Mouse (Mus musculus) testis, postnatal 10 days (tissue): ENCODE results near the gene Mtr.
A peak's percentile ranks its signal among the peaks of the same experiment; 100 is the strongest.

Experiments
- DNase-seq: peaks from one replicate; pipeline ENCODE4 v3.0.0; 2021; ENCODE audit warnings: low spot score

Gene Mtr

DNA sequence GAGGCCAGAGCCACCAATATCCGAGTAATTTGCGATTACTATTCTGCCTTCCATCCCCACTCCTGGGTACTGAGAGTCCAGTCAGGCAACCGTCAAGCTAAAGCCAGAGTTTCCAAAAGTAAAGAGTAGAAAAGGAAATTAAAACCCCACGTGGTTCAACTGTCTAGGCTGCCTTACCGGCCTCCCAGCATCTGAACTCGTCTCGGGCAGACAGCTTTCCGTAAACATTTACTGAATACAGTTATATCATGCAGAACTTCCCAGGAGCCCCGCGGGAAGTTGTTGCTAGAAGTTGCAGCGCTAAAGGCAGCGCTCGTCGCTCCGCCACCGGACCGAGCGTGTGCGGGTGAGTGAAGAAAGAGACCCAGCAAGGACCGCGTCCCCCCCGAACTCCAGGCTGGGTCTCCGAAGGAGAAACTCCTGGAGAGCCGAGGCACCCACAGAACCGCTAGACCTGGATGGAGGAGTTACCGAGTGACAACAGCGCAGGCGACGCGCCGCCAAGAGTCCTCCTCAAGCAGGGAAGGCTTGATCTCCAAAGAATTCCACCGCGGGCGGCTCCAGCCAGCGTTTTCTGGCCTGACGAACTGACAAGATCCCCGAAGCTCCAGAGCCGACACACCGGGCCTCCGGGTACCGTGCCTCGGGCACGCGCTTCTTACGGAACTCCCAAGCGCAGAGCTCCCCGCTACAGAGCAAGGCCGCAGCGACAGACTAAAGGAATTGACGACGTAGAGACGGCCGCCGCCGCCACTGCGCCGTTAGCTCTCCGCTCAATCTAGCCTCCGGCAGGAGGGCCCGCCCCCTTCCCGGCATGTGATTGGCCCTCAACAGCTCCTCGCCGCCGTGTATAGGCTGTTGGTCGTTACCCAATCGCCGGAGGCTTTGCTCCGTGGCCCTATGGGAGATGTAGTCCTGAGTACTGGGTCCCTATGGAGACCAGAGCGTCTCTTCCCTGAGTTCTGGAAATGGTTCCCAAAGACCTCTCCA lies at the start of gene Mtr:
Gene Mtr, minus strand, starts transcription at position 723 of the 990 bp plus-strand sequence.
- peak; percentile 96 for DNase-seq

GRCm38 (mm10) chr13:12307286-12307685 lies 49.4 kb upstream of the Mtr start:
- DNase-seq: no peak

DNA sequence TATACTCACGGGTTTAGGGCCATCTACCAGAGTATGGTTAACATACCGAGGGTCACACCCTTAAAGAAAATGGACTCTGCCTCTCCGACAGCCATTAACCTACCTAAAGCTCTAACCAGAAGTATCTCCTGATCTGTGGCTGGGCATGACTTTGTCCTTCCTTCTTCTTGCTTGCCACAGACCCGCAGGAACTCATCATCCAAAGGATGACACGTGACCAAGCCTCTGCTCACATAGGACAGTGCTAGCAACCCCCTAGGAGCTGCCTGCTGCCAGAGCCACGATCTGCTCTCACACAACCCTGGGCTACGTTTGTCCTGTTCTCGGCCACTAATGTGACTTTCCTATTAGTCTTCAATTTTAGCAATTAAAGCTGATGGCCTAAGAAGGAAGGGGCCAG lies 47.6 kb upstream of the Mtr start:
- no peak for DNase-seq

DNA sequence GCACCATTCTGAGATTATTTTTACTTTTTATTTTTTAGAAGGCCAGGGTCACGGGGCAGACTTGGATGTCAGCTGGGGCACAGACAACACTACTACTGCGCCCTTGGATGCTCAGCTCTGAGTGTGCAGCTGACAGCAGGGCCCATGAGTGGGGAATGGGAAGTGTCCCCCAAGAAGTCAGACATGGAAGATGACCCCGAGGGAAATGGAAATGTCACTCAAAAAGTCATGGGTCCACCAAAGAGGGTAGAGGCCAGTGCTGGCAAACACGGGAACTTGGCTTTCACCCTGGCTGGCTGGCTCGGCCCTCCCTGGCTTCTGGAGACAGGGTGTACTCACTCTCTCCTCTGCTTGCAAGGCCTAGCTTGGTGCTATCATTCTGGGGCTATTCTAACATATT lies 47.1 kb upstream of the Mtr start:
- no peak for DNase-seq

DNA sequence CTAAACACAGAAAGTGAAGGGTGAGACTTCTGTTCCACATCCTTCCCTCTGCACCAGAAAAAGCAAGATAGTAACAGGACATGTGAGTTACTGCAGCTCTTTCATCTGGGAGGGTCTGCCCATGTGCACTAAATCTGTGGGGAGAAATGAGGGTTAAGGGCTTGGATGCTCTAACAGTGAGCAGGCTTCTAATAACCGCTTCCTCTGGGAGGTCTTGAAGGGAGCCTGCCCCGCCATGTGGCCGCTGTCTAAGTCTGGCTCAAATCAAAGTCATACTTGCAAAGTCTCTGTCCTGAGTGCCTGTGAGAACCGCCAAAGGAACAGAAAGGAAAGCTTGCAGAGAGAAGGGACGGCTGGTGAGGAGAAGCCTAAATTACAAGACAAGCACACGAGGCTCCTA lies 39.9 kb upstream of the Mtr start:
- DNase-seq: no peak

DNA sequence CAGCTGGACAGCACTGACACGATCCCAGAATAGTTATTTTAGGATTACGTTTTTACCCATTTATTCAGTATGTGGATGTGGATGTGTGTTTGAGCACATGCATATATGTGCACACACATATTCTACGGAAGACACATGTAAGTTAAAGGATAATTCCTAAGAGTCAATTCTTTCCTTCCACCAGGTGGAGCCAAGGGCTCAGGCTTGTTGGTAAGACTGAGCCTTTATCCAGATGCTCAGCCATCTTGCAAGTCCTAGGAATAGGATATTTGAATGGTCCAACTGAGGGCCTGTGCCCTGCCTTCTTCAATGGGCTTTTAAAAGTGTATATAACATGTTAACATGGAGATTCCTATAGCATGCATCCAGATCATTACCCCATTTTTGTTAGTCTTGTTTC lies 38.8 kb upstream of the Mtr start:
- no peak for DNase-seq

GRCm38 (mm10) chr13:12293810-12294209 lies 35.9 kb upstream of the Mtr start:
- no peak for DNase-seq

DNA sequence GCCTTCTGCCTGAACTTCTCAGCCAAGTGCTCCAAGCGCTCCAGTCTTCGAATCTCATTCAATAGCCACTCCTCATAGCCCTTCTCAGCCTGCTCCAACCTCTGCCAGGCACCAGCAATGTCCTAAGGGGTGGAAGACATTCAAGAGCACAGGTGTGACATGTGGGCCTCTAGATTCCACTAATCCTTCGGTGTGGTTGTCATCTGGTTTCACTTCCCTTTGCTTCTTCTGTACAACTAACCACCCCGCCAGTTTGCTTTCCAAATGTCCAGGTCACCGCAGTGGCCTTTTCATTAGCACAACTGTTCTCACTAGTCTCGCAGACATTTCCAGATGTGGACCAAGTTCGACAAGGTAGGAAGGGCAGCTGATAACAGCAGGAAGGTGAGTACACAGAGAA lies 32.8 kb upstream of the Mtr start:
- no peak for DNase-seq

- no peak for DNase-seq
Measured at GRCm38 (mm10) chr13:12284528-12284927, 26.6 kb upstream of the Mtr start.

DNA sequence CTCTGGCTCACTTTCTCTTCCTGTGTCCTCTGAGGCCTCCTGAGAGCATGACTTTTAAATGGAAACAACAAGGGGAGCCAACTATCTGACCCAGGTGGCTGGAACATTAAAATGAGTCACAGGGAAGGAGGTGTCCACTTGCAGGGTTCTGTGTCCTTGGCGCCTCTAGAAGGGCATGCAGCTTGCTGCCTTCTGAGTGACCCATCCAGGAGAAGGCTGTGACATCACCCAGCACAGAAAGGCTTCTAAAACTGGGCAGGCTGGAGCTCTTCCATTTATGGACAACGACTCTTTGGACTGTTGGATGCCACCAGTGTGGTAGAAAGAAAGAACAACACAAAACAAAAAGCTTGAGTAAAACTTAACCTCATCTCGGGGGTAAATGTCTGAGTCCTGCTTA lies 25.9 kb upstream of the Mtr start:
- no peak for DNase-seq

DNA sequence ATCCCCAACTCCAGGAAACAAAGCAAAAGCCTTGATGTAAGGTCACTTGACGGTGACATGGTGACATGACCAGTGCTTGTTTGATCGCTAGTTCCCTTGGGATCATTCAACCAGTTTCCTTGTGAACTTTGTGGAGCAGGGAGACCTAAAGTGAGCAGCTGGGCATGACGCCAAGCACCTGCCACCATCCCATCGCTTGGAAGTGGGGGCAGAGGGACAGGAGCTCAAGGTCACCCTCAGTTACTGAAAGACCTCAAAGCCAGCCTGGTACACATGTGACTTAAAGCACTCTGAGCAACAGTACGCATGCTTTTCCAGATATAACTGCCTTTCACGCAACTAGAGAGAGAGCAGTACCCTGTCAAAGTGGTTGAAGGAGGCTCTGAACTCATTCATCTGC lies 16.8 kb upstream of the Mtr start:
- DNase-seq: no peak

- DNase-seq: no peak
Measured at GRCm38 (mm10) chr13:12274220-12274619, 16.3 kb upstream of the Mtr start.

DNA sequence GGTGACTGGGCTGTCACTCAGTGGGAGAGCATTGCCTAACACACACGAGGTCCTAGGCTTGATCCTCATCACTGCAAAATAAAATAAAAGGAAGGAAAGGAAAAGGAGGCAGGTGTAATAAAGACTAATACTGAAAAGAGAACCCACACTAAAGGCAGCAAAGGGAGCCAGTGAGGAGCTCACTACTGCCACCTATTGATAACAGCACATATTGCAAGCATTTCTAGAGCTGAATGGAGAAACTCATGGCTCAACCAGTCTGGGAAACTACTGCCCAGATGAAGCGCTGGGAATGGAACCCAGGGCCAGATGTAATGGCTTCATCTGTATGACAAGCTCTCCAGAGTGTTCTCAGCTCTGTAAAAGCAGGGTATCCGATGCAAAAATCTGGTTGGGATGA lies 15.0 kb upstream of the Mtr start:
- no peak for DNase-seq

GRCm38 (mm10) chr13:12267971-12268370 lies 10.1 kb upstream of the Mtr start:
- no peak for DNase-seq

GRCm38 (mm10) chr13:12267097-12267496 lies 9.2 kb upstream of the Mtr start:
- DNase-seq: no peak

DNA sequence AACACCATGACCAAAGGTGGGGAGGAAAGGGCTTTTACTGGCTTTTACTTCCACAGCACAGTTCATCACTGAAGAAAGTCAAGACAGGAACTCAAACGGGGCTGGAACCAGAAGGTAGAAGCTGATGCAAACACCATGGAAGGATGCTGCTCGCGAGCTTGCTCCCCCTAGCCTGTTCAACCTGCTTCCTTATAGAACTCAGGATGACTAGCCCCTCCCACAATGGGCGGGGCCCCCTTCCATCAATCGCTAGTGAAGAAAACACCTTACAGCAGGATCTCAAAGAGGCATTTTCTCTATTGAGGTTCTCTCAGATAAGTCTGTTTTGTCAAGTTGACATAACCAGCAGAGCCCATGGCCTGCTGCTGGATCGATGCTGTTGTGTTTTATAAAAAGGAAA lies 6.1 kb upstream of the Mtr start:
- DNase-seq: no peak

DNA sequence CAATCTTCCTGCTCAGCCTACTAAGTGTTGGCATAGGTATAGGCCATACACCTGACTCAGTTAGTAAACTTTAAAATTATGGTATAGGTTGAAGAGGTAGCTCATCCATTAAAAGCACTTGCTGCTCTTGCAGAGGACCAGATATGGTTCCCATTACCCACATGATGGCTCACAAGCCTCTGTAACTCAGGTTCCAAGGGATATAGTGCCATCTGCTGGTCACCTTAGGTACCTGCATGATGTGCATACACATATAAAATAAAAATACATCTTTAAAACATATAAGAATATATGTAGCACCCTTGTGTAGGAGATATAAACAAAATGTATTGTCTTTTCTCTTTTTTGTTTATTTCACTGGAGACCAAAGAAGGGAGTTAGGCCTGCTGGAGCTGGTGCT lies 3.6 kb upstream of the Mtr start:
- no peak for DNase-seq

DNA sequence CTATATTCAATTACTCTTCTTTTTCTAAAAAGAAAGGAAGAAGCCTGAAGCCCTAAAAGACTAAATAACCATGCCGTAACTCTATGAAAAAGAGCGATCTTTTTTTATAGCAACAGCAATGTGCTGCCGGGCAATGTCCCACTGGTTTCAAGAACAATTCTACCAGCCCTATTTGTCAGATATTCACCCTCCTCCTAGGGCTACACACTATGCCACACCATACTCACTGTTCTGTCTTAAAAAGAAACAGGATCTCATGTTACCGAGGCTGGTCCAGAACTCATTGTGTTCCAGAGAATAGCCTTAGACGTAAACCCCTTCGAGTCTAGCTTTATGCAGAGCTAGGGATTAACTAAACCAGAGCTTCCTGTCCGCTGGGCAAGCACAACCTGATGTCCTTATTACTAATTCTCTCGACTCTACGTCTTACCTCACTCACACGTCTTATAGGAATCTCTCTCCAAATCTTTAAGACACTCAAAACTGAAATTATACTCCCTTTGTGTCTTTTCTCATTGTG lies 982 bp downstream of the Mtr start:
- DNase-seq: no peak

DNA sequence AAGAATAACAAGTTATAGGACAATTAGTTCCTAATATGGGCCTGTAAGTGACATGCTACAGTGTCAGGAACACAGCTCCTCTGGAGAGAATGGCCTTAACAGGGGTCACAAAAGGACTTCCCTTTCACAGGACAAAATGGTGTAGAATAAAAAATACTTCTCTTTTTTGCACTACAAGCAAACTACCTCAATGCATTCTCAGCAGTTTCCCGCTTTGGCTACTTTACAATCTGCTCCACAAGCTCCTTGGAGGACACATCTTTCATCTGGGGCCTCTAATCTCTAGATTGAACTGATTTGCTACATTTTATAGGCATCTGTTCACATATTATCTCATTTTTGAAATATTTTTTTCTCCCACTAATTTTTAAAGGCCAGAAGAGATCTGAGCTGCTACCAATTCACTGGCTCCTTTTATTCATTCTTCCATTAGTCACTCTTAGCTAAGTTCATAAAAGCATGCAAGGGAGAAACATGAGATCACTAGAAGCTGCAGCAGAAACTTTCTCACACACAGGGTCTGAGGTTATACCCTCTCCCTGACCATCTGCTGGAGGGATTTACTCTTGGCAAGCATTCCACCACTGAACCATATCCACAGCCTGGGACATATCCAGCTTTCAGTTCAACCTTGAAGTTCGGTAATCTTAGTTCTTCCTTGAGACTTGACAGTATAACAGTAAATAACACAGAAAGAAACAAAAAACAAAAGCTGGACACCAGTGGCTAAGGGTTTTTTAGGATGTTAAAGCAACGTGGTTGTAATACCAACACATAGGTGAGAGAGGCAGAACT lies 1.8 kb downstream of the Mtr start:
- no peak for DNase-seq

DNA sequence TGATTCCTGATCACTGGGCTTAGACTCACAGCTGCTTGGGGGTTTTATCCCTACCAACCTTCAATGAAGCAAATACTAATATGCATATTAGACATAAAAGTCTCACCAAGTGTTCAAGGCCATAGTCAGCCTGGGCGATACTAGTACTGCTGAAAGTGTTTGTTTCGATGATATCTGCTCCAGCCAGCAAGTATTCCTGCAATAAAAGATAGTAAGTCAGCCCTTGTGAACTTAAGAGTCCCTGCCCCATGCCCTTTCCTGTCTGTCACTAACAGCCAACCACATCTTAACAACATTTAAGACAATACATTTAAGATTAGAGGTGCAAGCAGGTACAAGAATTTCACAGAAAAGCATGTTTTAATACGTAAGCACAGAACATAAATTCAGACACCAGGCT lies 7.4 kb downstream of the Mtr start:
- no peak for DNase-seq

- DNase-seq: no peak
Measured at GRCm38 (mm10) chr13:12249195-12249898, 8.6 kb downstream of the Mtr start.

GRCm38 (mm10) chr13:12245938-12246337 lies 12.0 kb downstream of the Mtr start:
- no peak for DNase-seq
